Mouse (Mus musculus) neural tube, embryonic 10.5 days (tissue): ENCODE data around the gene Tmc5.

Experiments used
- DNase-seq: peaks from one replicate; pipeline ENCODE4 v3.0.0-alpha.2; 2017; ENCODE audit warnings: low spot score; ENCODE audit errors: extremely low spot score

Gene Tmc5

GRCm38 (mm10) chr7:118610721-118611120 lies 13.6 kb downstream of the Tmc5 start:
- DNase-seq: no peak

GRCm38 (mm10) chr7:118611185-118611749 lies 14.2 kb downstream of the Tmc5 start:
- no peak for DNase-seq

GRCm38 (mm10) chr7:118611933-118612332 lies 14.8 kb downstream of the Tmc5 start:
- DNase-seq: no peak

- DNase-seq: no peak
These were observed 17.0 kb downstream of the Tmc5 start for GRCm38 (mm10) chr7:118614076-118614475.

GRCm38 (mm10) chr7:118618104-118618503 lies 21.0 kb downstream of the Tmc5 start:
- DNase-seq: no peak

GRCm38 (mm10) chr7:118620243-118620906 lies 23.3 kb downstream of the Tmc5 start:
- DNase-seq: no peak

GRCm38 (mm10) chr7:118621094-118621493 lies 24.0 kb downstream of the Tmc5 start:
- DNase-seq: no peak

GRCm38 (mm10) chr7:118627550-118628298 lies 30.6 kb downstream of the Tmc5 start:
- DNase-seq: no peak

GRCm38 (mm10) chr7:118633094-118633493 lies 36.0 kb downstream of the Tmc5 start:
- DNase-seq: no peak

GRCm38 (mm10) chr7:118633951-118634350 lies 36.9 kb downstream of the Tmc5 start:
- DNase-seq: no peak

- no peak for DNase-seq
These were observed 40.4 kb downstream of the Tmc5 start for GRCm38 (mm10) chr7:118637466-118637865.

- DNase-seq: no peak
These were observed 49.1 kb downstream of the Tmc5 start for GRCm38 (mm10) chr7:118646237-118646636.

GRCm38 (mm10) chr7:118649328-118649727 lies 52.2 kb downstream of the Tmc5 start:
- DNase-seq: no peak

GRCm38 (mm10) chr7:118650119-118650518 lies 53.0 kb downstream of the Tmc5 start:
- DNase-seq: no peak

GRCm38 (mm10) chr7:118650891-118651290 lies 53.8 kb downstream of the Tmc5 start:
- no peak for DNase-seq

GRCm38 (mm10) chr7:118652572-118653295 lies 55.6 kb downstream of the Tmc5 start:
- DNase-seq: no peak

- no peak for DNase-seq
These were observed 59.6 kb downstream of the Tmc5 start for GRCm38 (mm10) chr7:118656730-118657129.

GRCm38 (mm10) chr7:118667773-118668172 lies 70.7 kb downstream of the Tmc5 start:
- DNase-seq: no peak

GRCm38 (mm10) chr7:118670142-118670541 lies 73.0 kb downstream of the Tmc5 start:
- no peak for DNase-seq

- no peak for DNase-seq
These were observed 79.7 kb downstream of the Tmc5 start for GRCm38 (mm10) chr7:118676826-118677225.

GRCm38 (mm10) chr7:118688199-118688598 lies 91.1 kb downstream of the Tmc5 start:
- DNase-seq: peak; percentile 84

GRCm38 (mm10) chr7:118689088-118689487 lies 92.0 kb downstream of the Tmc5 start:
- DNase-seq: no peak
